Mouse (Mus musculus) cerebellum, postnatal 25 days (tissue): ENCODE measurements around the gene Gm45713.
"Not testable (repeated sequence)": the region's sequence is repeated elsewhere in the genome, so short reads cannot be mapped to it uniquely, and the experiment has no call there.

ENCODE experiments used
- DNase-seq, 2 experiments: peaks; one replicate each; pipeline ENCODE4 v3.0.0; 2021; ENCODE audit warnings: mixed read lengths in 2 of 2

Gm45713 gene

DNA sequence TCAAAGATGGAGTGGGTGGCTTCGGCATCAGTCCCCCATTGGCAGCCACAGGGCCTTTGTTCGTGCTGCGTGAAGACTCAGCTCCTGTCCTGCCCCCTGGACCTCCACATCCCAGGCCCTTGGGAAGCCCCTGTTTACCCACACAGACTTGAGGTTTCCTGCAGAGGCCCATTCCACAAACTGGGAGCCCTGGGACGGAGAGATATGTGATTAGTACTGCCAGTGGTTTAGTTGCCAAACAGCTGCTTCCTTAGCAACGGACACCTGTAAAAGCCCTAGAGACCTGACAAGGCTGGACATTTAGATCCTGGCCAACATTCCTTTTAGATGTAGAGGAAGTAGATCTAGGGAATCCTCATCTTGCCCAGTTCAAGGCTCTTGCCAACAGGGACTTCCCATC is 5.9 kb upstream of the Gm45713 start:
- DNase-seq, result peak in 1 of 2 experiments; percentile 1

GRCm38 (mm10) chr7:45141319-45141718 is 5.3 kb upstream of the Gm45713 start:
- peak in 1 of 2 experiments; percentile 5 for DNase-seq

DNA sequence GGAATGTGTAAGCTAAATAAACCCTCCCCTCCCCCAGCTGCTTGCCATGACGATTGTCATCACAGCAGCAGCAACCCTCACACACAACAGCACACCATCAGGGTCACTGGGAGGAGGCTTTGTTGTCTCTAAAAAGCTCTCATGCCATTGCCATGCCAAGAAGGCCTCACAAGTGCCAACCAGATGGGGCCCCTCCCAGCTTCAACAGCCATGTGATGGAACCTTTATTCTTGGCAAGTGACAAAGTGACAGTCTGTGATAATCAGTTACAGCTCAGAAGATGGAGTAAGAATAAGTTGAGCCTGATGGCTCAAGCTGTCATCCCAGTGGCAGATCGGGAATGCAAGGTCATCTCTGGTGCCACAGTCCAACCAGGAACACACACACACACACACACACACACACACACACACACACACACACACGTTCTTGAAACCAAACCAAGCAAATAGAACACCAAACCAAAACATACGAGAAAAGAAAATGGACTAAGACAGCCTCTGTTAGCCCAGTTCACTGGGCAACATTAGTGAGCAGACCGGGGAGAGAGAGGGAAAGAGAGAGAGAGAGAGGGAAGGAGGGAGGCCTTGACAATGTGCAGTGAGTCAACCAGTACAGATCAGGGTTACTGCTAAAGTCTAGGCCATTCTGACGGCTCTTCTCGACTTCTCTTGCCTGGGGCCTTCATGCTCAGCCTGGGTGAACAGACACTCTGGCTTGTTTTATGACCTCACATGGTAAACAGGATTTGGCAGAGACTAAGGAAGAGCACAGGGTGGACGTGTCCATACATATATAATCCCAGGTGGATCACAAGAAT is 4.1 kb upstream of the Gm45713 start:
- peak in 1 of 2 experiments; percentile 9 for DNase-seq

DNA sequence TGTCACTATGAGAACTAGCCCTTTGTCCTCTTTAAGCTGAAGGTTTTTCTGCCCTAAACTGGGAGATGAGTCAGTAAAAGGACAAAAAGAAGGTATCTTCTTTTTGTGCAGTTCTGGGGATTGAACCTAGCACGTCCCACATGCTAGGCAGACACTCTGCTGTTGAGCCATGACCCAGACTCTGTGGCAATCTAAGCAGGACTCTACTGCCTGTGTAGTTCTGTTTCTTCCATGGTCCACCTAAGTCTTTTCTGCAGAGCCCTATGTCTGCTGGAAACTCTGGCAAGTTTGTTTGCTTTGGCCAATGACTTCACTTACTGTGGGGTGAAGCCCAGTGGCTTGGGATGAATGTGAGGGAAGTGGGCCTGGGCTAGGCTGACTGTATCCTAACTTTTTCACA is 2.4 kb upstream of the Gm45713 start:
- DNase-seq, result no peak

DNA sequence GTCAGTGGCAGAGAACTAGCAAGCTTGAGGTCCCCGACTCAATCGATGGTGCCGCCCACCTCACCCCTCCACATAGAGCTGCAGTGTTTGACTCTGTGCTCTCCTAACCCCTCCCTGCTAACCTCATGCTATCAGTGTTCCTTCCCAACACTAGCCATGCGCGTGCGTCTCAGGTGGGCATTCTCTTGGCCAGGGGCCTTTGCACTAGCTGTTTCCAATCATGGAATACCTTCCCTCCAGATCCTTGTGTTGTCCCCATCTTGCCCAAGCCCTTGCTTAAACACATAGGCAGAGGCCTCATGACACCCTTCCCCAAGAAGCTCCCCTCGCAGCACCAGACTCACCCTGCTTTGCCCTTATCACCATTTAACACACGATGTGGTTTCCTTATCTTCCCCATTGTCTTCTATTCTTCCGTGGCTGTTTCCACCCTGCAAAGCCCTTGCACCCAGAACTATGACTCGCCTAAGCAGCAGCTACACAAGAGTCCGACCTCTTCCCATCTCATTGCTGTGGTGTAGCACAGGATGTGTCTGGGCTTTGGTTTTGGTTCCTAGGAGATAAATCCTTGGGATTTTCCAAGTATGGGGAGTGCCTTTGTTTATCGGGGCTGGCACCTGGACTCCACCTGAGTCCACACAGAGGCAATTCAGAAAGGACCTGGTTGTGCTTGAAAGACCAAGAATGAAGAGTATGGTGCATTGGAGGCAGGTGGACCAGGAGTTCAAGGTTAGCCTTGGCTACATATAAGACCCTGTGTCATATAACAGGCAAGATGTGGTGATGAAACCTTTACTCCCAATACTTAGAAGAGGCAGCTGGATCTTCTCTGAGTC is 1.4 kb upstream of the Gm45713 start:
- DNase-seq, result peak in 1 of 2 experiments; percentile 11

GRCm38 (mm10) chr7:45135370-45135769 is 661 bp downstream of the Gm45713 start:
- no peak for DNase-seq

GRCm38 (mm10) chr7:45134544-45135026 is 1.4 kb downstream of the Gm45713 start:
- DNase-seq, result peak in 1 of 2 experiments; percentile 36

GRCm38 (mm10) chr7:45133446-45134159 is 2.4 kb downstream of the Gm45713 start:
- peak in 1 of 2 experiments; percentile 36 for DNase-seq

GRCm38 (mm10) chr7:45131850-45132249 is 4.2 kb downstream of the Gm45713 start:
- no peak for DNase-seq

DNA sequence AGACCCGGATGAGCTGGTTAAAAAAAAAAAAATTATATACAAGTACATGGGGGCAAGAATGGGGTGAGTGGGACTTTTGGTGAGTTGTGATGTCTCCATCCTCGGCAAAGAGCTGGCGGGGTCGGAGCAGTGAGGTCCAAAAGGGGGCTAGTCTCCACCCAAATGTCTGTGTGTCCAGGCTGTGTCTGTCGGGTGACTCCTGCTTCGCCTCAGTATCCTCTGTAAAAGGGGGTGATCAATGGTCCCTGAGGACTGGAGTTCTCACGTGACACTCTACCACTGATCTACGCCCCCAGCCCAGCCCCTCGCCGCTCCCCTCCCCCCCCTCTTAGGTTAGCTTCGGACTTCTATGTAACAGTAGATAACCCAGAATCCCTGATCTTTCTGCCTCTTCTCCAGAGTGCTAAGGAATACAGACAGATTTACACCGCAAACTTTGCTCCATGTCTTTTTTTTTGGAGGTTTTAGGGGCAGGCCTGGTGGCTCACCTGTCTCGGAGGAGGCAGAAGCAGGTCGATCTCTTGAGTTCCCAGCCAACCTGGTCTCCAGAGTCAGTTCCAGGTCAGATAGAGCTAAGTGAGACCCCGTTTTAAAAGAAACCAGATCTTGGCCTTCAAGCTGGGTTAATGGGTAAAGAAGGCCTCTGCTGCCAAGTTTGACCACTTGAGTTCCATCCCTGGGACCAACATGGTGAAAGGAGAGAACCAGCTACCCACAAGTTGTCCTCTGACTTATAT is 6.1 kb downstream of the Gm45713 start:
- DNase-seq, result peak in 1 of 2 experiments; percentile 9

DNA sequence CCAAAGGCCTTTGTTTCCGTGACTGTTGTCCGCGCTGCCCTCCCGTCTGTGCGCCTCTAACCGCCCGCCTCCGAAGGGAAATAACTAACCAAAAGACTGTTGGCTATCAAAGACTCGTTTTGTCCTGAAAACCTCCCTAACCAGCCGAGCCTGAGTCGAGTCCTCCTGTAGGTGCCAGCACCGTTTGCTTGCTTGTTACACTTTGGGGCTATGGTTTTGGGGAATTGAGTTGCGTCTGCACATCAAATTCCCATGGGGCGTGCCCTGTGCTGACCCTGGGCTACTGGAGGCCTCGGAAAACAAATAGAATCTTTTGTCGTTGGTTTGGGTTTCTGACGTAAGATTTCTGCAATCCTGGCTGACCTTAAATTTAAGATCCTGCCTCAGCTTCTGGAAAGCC is 6.7 kb downstream of the Gm45713 start:
- DNase-seq, result no peak

GRCm38 (mm10) chr7:45128624-45129246 is 7.3 kb downstream of the Gm45713 start, which contains the start of gene Rpl13a:
Rpl13a (minus strand) TSS chr7:45128761.
- DNase-seq, result peak; percentile 98

DNA sequence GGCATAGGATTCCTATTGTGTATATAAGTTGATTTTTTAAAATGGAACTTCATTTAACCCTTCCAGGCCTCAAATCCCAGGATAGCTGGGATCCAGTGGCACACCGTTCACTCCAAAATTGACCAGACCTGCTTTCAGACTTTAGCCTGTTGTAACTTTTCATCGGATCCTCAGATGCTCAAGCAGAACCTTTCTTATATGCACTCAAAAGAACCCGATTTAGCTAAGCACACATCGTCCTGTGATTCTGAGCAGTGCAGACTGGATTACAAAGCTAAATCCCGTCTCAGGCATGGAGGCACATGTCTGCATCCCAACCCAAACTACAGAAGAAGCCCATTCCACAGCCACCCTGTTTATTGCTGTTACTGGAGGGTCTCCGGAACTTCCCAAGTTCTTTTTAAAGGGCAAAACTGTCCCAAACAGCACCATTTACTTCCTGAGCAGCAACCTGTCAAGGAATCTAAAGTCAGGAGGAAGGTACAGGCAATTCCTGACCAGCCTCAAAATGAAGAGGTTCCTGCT is 8.3 kb downstream of the Gm45713 start:
- DNase-seq, result no peak

DNA sequence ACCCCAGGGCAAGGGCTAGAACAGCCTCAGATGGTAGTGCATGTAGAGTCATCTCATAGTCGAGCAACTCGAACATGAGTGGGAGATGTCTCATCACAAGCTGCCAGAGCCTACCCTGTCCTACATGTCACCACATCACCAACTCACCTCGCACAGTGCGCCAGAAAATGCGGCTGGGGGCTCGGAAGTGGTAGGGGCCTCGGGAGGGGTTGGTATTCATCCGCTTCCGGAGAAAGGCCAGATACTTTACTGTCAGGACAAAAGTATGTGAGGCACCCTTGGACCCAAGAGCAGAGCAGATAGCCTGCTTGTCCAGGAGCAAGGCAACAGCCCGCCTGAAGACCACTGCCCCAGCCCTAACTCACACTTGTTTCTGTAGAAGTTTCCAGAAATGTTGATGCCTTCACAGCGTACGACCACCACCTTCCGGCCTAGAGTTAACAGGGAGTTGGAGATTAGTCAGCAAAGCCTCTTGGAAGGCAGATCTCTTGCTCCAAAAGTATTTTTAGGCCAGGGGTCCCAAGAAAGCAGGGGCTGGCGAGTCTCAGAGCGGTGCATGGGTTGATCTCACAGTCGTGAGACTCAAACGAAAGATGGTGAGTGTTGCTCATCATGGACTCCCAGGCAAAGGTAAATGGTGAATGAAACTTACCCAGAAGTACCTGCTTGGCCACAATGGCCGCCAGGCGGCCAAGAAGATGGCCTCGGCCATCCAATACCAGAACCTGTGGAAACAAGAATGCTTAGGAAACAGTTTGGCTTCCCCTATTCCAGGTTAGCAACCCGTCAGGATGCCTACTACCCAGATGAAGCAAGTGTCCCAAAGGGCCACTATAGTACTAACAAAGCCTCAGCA is 9.0 kb downstream of the Gm45713 start:
- no peak for DNase-seq

- DNase-seq, result no peak
Measured at GRCm38 (mm10) chr7:45126147-45126843, 9.7 kb downstream of the Gm45713 start.

- not testable (repeated sequence) for DNase-seq
Measured at GRCm38 (mm10) chr7:45125649-45126048, 10.4 kb downstream of the Gm45713 start.

DNA sequence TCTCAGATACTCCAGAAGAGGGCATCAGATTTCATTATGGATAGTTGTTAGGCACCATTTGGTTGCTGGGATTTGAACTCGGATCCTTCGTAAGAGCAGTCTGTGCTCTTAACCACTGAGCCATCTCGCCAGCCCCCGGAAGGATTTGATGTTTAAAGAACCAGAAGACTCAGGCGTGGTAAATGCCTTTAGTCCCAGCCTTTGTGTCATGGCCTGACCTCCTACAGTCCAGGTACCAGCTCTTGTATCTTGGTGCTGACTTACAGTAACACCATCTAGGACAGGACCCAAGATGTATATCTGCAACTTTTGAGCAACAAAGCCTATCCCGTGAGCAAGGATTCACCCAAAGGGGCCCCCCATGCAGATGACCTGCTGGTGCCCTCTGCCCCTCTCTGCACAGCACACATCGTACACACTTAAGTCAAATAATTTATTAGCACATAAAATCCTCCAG is 10.9 kb downstream of the Gm45713 start:
- no peak for DNase-seq

DNA sequence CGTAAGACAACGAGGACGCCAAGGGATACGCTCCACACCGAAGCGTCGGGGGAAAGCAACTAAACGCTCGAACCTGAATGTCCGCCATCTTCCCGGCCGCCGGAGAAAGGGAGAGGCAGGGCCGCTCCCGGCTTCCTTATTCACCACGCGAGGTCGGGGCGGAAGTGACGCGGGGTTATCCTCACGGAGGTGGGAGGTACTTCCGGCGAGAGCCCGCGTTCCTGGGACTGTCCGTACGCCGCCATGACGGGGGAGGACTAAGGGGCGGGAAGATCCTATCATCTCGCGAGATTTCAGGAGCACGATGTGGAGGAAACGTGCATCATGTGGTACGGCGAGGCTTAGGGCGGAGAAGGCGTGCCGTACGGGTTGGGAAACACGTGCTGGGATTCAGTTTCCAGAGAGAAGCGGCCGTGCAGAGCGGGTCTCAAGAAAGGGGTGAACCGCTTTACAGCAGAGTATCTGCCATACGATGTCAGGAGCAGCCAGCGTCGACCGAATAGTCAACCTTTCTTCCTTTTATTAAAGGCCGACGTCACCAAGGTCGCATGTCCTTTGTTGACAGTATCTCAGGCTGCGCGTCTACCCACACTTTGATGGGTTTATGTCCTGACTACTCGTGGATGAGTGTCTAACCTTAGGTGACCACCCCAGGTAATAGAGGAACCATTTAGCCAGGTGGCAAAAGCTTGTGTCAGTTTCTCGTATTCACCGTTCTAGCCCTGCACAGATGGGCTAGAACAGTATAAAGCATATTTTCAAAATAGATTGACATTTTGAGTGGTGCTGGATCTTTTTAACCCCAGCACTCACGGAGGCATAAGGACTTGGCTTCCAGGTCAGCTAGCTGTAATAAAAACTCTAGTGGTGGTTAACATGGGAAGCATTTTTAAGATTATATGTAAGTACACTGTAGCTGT is 11.5 kb downstream of the Gm45713 start, which contains the start of gene Rps11:
TSS of gene Rps11 (minus strand) at position 216 of the 920 bp plus-strand sequence.
- DNase-seq, result peak; percentile 97 to 99
